Mouse (Mus musculus) forebrain, embryonic 13.5 days (tissue): ENCODE results near the gene Fuca2. TPM values are rescaled to one million over a fixed set of nuclear protein-coding genes. Genes with fewer than 3 reads are reported as not detected.
"Not testable (repeated sequence)": the region's sequence is repeated elsewhere in the genome, so short reads cannot be mapped to it uniquely, and the experiment has no call there.

ENCODE experiments used
- ATAC-seq: fragments of 200-750 bp; cut with Nextera tagmentation; 2 replicates; pipeline ENCODE4 v1.8.0; 2017
- H3K27ac ChIP-seq: fragments of 300-500 bp; sonication (generic); 2 replicates; pipeline ENCODE4 v1.5.1; 2015; ENCODE audit warnings: inconsistent platforms, mild to moderate bottlenecking, moderate library complexity
- H3K27me3 ChIP-seq: fragments of 300-500 bp; sonication (generic); 2 replicates; pipeline ENCODE4 v1.6.1; 2015; ENCODE audit warnings: mild to moderate bottlenecking, inconsistent platforms
- H3K36me3 ChIP-seq: fragments of 300-500 bp; sonication (generic); 2 replicates; pipeline ENCODE4 v1.6.1; 2015; ENCODE audit warnings: mild to moderate bottlenecking, inconsistent platforms; ENCODE audit not compliant: poor library complexity, severe bottlenecking
- H3K4me1 ChIP-seq: fragments of 300-500 bp; sonication (generic); 2 replicates; pipeline ENCODE4 v1.6.1; 2015; ENCODE audit warnings: inconsistent platforms
- H3K4me2 ChIP-seq: fragments of 300-500 bp; sonication (generic); 2 replicates; pipeline ENCODE4 v1.6.1; 2015; ENCODE audit warnings: inconsistent platforms, mild to moderate bottlenecking, moderate library complexity
- H3K4me3 ChIP-seq: fragments of 300-500 bp; sonication (generic); 2 replicates; pipeline ENCODE4 v1.5.1; 2015; ENCODE audit warnings: mild to moderate bottlenecking, inconsistent platforms
- H3K9ac ChIP-seq: fragments of 300-500 bp; sonication (generic); 2 replicates; pipeline ENCODE4 v1.6.1; 2015; ENCODE audit warnings: mild to moderate bottlenecking, inconsistent platforms
- H3K9me3 ChIP-seq: fragments of 300-500 bp; sonication (generic); replicated peaks from 2 replicates; pipeline ENCODE4 v1.6.1; 2016; ENCODE audit warnings: inconsistent platforms
- WGBS: fragments of 180-500 bp; shearing (Covaris S2); methylation state at CpG from one replicate; pipeline ENCODE4 v1.1.7; 2015; 5-methylcytosine and 5-hydroxymethylcytosine counted together
- polyA plus RNA-seq: library from polyadenylated mRNA; unstranded; fragments of >200 nt; fragmentation: Nextera tagmentation; extraction: Ambion mirVana; gene quantifications from 2 replicates; pipeline ENCODE4 v1.2.1, GENCODE M21; 2015

The Fuca2 gene
- 16.8 and 18.2 TPM in 2 replicates for polyA plus RNA-seq

DNA sequence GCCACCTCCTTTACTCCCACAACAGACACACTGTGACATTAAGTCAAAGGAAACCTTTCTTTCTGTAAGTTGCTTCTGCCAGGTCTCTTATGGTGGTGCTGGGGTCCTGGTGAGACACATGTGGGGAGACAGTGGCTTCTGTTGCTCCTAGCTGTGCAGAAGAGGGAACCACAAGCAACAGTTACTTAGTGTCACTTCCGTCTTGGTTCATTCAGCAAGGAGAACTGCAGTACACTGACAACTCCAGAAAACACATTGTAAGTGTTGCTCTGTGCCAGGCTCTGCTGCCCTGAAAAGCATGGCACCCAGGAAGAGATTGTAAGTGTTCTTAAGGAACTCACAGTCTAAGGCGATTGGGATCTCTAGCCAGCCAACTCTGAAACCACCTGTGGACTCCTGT, at the start of gene Fuca2:
Fuca2 (plus strand) TSS at position 210 of the 400 bp plus-strand sequence.
- Histone ChIP-seq H3K27ac (no peak within 1 kb of the TSS), H3K4me2 (no peak within 1 kb of the TSS), H3K9ac (no peak within 1 kb of the TSS), H3K4me3 (no peak within 1 kb of the TSS), H3K4me1 (0 out of 2 replicates have a peak, but pooled peaks cover 4% of the 10 kb centered on the region), H3K9me3 (no peaks in the 10 kb centered on the region), H3K36me3 (no peaks in the 10 kb centered on the region), H3K27me3 (no peaks in the 10 kb centered on the region)
- 87% methylated on average over 2 of the region's 2 CpGs for WGBS
- ATAC-seq, result no peak

DNA sequence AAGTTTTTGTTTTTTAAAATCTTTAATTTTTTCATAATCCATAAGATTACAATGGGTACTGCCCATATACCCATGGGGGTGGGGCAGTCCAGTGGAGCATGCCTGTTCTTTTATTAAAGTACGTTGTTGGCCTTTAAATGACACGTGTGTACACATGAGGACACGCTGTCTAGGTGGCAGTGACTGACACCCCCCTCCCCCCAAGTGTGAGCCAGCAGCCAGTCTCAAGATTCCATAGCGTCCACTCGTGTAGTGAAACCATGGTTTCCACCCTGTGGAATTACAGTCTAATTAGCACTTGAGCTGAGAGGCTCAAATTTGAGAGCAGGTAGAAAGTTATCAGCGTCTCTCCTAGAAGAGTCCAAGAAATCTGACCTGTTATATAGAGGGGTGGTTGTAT, 47.7 kb upstream of the Fuca2 start:
- Histone ChIP-seq H3K27ac (no peak overlapping the region), H3K4me2 (no peak overlapping the region), H3K9ac (no peak overlapping the region), H3K4me3 (no peak overlapping the region), H3K27me3 (no peaks in the 10 kb centered on the region), H3K4me1 (0 out of 2 replicates have a peak, but pooled peaks cover 3% of the 10 kb centered on the region), H3K36me3 (no peaks in the 10 kb centered on the region), H3K9me3 (no peaks in the 10 kb centered on the region)
- no peak for ATAC-seq
- 78% methylated on average over 6 of the region's 6 CpGs for WGBS

DNA sequence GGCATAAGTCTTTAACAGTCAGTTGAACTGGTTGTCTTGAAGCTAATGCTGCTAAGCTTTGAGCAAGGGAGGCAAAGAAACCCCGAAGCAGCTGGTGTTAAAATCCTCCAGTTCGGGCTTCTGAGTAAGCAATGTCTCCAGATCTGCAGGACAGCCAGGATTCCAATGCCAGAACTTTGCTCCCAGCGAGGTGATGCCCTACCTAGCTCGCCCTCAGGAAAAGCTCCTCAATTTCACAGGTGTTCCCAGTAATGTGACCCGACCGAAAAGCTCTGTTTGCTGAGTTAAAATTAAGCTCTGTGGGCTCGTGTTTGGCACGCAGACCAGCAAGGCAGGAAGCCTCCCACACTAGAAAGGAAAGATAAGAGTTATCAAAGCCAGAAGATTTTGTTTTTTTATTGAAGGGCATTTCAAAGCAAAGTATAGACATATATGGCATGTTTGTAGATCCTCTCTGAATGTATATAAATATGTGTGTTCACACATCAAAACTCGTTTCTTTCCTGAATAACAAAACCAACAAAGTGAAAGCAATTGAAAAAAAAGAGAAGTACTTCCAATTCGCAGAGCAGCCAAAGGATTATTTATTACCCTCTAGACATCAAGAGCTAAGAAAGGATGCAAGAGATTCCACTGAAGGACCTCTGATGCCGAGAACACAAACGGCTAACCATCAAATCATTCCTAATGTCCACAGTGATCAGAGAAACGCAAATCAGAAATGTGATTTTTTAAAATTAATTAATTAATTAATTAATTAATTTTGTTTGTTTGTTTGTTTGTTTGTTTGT, 45.9 kb upstream of the Fuca2 start:
- Histone ChIP-seq H3K27ac (no peak overlapping the region), H3K4me1 (no peaks in the 10 kb centered on the region), H3K27me3 (no peaks in the 10 kb centered on the region), H3K4me3 (no peak overlapping the region), H3K9me3 (no peaks in the 10 kb centered on the region), H3K9ac (no peak overlapping the region), H3K4me2 (no peak overlapping the region), H3K36me3 (no peaks in the 10 kb centered on the region)
- no peak for ATAC-seq
- 87% methylated on average over 13 of the region's 13 CpGs for WGBS

DNA sequence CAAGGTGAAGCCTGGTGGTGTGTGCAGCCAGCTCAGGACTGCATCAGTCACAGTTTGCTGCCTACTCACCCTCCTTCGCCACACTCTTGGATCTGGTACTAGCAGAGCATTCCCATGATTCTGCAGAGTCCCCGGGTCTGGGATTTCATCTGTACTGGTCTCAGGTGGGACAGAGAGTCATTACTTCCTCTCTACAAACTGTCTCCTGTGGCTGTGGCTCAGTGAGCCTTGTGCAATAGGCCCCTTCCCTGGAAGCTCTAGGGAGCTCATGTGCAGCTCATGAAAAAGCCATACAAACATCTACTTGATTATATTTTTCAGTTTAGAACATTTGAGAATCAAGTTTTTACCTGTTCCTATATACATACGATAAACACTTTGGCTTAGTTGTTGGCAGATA, 35.0 kb upstream of the Fuca2 start:
- ATAC-seq, H3K4me2 ChIP-seq, H3K27me3 ChIP-seq, H3K9ac ChIP-seq, H3K4me3 ChIP-seq, H3K4me1 ChIP-seq, H3K36me3 ChIP-seq, H3K27ac ChIP-seq, H3K9me3 ChIP-seq: not testable (repeated sequence)
- WGBS, result 89% methylated on average over 3 of the region's 3 CpGs

DNA sequence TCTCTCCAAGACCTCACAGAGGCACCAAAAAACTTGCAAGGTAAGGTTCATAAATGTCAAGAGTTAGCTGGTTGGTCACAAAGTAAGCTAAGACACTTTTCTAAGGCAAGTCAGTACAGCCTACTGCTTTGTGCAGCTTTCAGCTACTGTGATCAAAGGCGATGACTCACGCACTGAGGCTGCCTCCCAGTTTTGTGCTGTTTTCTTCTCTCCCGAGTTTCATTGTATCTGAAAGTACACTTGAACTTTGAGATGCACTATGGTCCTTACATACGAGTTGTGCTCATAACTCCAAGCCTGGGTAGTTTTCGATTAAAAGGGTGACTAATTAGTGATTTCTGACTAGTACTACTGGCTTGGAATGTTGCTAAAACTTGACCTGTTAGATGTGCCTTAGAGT, 32.4 kb upstream of the Fuca2 start:
- no peak overlapping the region for H3K4me3 ChIP-seq
- no peak overlapping the region for H3K27ac ChIP-seq
- no peak overlapping the region for H3K9ac ChIP-seq
- H3K4me2 ChIP-seq, result no peak overlapping the region
- H3K36me3 ChIP-seq, result no peaks in the 10 kb centered on the region
- H3K27me3 ChIP-seq, result peaks cover 2% of the 10 kb centered on the region
- H3K9me3 ChIP-seq, result no peaks in the 10 kb centered on the region
- WGBS, result 70% methylated on average over 5 of the region's 5 CpGs
- no peaks in the 10 kb centered on the region for H3K4me1 ChIP-seq
- no peak for ATAC-seq

DNA sequence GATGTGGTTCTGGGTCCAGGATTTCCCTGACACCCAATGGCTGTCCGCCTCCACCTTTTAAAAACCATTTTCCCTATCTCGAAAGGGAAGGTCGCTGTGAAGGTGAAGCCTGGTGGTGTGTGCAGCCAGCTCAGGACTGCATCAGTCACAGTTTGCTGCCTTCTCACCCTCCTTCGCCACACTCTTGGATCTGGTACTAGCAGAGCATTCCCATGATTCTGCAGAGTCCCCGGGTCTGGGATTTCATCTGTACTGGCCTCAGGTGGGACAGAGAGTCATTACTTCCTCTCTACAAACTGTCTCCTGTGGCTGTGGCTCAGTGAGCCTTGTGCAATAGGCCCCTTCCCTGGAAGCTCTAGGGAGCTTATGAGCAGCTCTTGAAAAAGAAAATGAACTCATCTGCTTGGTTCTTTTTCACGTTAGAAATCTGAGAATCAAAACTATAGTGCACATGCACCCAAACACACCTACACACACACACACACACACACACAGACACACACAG, 31.3 kb upstream of the Fuca2 start:
- peaks cover 13% of the 10 kb centered on the region for H3K27me3 ChIP-seq
- not testable (repeated sequence) for H3K4me1 ChIP-seq, H3K4me3 ChIP-seq, H3K36me3 ChIP-seq, H3K9me3 ChIP-seq, ATAC-seq, H3K9ac ChIP-seq, H3K4me2 ChIP-seq, H3K27ac ChIP-seq
- WGBS, result 87% methylated on average over 6 of the region's 6 CpGs

DNA sequence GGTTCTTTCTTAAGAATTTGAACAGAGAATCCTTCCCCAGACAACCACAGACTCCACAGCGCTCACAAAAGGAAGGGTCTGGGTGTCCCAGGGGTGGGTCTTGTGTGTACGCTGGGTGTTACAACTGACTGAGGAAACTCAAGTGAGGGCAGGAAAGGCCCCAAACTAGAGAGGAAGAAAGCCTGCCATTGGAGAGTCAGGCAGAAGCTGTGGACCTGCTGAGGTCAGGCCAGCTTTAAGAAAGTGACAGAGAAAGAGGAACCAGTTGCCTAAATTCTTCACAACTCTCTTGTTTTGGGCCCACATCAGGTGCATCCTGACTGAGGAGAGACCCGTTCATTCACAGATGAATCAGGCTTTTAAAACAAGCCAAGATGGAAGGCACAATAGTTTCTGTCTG, 29.1 kb upstream of the Fuca2 start:
- no peak for ATAC-seq
- 89% methylated on average over 3 of the region's 3 CpGs for WGBS
- H3K9ac ChIP-seq, result no peak overlapping the region
- peaks cover 15% of the 10 kb centered on the region for H3K4me1 ChIP-seq
- H3K27ac ChIP-seq, result no peak overlapping the region
- H3K36me3 ChIP-seq, result no peaks in the 10 kb centered on the region
- no peak overlapping the region for H3K4me2 ChIP-seq
- H3K27me3 ChIP-seq, result peaks cover 31% of the 10 kb centered on the region
- no peaks in the 10 kb centered on the region for H3K9me3 ChIP-seq
- H3K4me3 ChIP-seq, result no peak overlapping the region

DNA sequence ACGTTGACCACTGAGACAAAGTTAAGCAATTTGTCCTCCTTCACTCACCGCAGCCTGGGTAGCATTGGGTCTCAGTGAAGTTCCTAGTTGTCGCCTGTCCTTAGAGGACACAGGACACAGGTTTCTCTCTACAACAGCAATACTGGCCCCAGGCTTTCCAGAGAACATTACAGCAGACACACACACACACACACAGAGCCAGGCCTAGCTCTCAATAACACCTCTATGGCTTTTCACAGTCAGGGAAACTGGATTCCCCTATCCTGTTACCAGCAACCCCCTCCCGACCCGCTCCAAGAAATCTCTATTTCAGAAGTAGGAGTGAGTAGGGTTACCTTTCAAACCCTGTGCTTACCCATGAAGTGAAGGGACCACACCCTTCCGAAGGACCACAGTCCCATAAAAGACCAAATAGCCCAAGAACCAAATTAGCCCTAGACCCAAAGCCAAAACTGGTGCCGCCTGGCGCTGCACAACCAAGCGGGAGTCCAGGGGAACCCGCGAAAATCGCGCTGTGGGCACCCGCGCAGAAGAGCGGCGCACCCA, 26.0 kb upstream of the Fuca2 start:
- Histone ChIP-seq H3K9me3 (no peaks in the 10 kb centered on the region), H3K27ac (no peak overlapping the region), H3K36me3 (no peaks in the 10 kb centered on the region), H3K4me3 (peak overlapping the region; percentile 61), H3K9ac (peak overlapping the region; percentile 74), H3K27me3 (peaks cover 38% of the 10 kb centered on the region), H3K4me1 (peaks cover 15% of the 10 kb centered on the region), H3K4me2 (peak overlapping the region; percentile 100)
- ATAC-seq, result no peak; the same call in 1 of the 2 replicates
- WGBS, result 14% methylated on average over 17 of the region's 17 CpGs

DNA sequence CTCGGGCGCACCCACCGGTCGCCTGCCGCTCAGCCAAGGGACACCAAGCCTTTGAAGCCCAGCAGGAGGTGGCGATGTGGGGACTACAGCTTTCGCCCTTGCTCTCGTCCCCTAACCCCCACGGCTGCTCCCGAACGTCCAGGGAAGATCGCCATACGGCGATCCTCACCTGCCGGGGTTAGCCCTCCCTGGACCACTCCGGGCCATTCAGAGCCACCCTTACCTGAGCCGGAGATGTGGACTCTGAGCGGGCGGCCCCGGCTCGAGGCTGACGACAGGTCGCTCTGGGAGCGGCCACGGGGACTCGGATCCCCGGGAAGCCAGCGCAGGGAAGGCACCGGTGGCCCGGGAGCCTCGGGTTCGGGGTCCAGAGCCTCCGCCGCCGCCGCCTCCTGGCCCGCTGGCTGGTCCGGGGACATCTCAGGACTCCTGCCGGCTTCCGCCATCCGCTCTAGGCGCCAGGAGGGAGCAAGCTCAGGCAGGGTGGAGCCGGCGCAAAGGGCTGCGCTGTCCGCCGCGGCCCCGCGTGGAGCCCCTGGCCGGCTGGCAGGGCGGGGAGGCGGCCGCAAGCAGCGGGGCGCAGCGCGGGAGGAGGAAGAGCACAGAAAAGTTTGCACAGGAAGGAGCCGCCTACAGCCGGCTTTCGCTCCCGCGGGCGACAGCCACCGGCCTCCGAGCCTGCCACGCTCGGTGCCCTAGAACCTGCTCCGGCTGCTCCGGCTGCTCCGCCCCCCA, 25.3 kb upstream of the Fuca2 start, which contains the start of gene Phactr2:
Phactr2 (minus strand) TSS at position 580 of the 735 bp plus-strand sequence.
- peak within 1 kb of the TSS; percentile 74 for H3K9ac ChIP-seq
- no peaks in the 10 kb centered on the region for H3K9me3 ChIP-seq
- peaks cover 15% of the 10 kb centered on the region for H3K4me1 ChIP-seq
- peaks cover 38% of the 10 kb centered on the region for H3K27me3 ChIP-seq
- H3K4me3 ChIP-seq, result peak within 1 kb of the TSS; percentile 61
- H3K36me3 ChIP-seq, result no peaks in the 10 kb centered on the region
- peak; percentile 80 for ATAC-seq
- H3K27ac ChIP-seq, result no peak within 1 kb of the TSS
- under 1% methylated on average over 48 of the region's 71 CpGs for whole genome bisulfite sequencing
- H3K4me2 ChIP-seq, result peak within 1 kb of the TSS; percentile 100

DNA sequence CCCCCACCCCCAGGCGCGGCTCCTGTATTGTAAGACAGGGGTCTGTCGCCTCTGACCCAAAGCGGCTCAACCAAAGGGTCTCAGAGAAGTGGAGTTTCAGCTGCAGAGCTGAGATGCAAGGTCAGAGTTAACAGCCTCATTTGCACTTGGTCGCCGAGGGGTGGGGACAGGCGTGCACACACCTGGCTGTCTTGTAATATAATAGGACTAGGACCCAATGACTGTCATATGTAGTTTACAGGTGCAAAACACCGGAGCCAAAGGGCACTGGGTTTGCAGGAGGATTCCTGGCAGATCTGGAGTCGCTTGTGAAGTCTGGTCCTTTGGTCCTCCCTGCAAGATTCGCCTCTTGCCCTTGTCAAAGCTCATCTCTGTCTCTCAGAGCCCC, 24.8 kb upstream of the Fuca2 start:
- Histone ChIP-seq H3K9ac (peak overlapping the region; percentile 74), H3K4me1 (peaks cover 15% of the 10 kb centered on the region), H3K36me3 (no peaks in the 10 kb centered on the region), H3K27me3 (peaks cover 38% of the 10 kb centered on the region), H3K27ac (no peak overlapping the region), H3K9me3 (no peaks in the 10 kb centered on the region), H3K4me3 (peak overlapping the region; percentile 61), H3K4me2 (peak overlapping the region; percentile 100)
- 6% methylated on average over 10 of the region's 10 CpGs for WGBS
- no peak for ATAC-seq

DNA sequence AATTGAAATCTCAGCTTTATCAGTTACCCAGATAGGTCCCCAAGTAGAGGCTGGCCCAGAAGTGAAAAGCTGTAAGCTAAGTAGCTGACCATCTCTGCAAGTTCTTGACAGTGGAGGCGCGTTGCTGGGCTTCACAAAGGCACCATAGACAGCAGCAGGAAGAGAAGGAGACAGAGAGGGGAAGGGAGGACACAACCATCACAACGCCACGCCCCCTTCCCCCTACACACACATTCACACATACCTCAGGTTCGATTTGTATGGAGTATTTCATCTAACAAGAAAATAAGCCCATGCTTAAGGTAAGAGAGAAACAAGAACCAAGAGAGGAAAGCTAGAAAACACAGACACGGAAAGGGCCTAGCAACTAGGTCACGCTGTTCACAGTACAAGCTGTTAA, 24.2 kb upstream of the Fuca2 start:
- Histone ChIP-seq H3K27ac (no peak overlapping the region), H3K9me3 (no peaks in the 10 kb centered on the region), H3K4me3 (no peak overlapping the region), H3K9ac (no peak overlapping the region), H3K36me3 (no peaks in the 10 kb centered on the region), H3K4me1 (peaks cover 15% of the 10 kb centered on the region), H3K27me3 (peaks cover 38% of the 10 kb centered on the region), H3K4me2 (0 out of 2 replicates have a peak overlapping the region, but pooled peaks have one; percentile 100)
- 35% methylated on average over 7 of the region's 7 CpGs for WGBS
- no peak for ATAC-seq

DNA sequence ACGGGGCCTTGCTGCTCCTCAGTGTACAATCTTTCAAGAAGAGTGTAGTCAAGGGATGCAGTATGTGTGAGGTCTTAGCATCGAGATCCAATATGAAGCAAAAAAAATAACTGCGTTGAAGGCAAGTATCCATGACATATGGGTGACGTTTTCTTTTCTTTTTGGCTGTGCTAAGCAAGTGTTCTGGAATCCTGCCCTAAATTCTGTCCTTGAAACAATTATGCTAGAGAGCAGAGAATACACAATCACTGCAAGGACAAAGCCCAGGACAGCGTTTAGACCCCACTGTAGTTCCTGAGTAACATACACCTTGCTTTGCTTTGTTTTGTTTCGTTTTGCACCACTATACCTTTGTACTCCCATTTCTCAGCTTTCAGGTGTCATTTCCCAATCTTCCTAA, 20.0 kb upstream of the Fuca2 start:
- ATAC-seq, result no peak
- no peak overlapping the region for H3K9ac ChIP-seq
- H3K27ac ChIP-seq, result no peak overlapping the region
- no peak overlapping the region for H3K4me2 ChIP-seq
- H3K9me3 ChIP-seq, result no peaks in the 10 kb centered on the region
- H3K4me3 ChIP-seq, result no peak overlapping the region
- peaks cover 5% of the 10 kb centered on the region for H3K4me1 ChIP-seq
- H3K36me3 ChIP-seq, result no peaks in the 10 kb centered on the region
- peaks cover 16% of the 10 kb centered on the region for H3K27me3 ChIP-seq
- WGBS, result 88% methylated on average over 6 of the region's 6 CpGs
